Mouse (Mus musculus) MEL (cell line): ENCODE measurements around the gene Supt4a. TPM values are rescaled to one million over a fixed set of nuclear protein-coding genes. Genes with fewer than 3 reads are reported as not detected.
A peak's percentile ranks its signal among the peaks of the same experiment; 100 is the strongest.

Source experiments
- DNase-seq: peaks from one replicate; pipeline ENCODE4 v3.0.0; 2011; ENCODE audit warnings: low read depth, low spot score
- H3K27ac ChIP-seq: 2 replicates; pipeline ENCODE4 v1.5.1; 2012; ENCODE audit warnings: low read depth, mild to moderate bottlenecking, control low read depth, low read length, moderate library complexity; ENCODE audit not compliant: control insufficient read depth
- H3K27me3 ChIP-seq, 2 experiments: fragments of 150-350 bp in 1 of 2; sonication (generic) in 1 of 2; 2 replicates each; pipeline ENCODE4 v1.6.1; 2012; ENCODE audit warnings: low read length in 2 of 2, mild to moderate bottlenecking in 2 of 2, improper control_type of control experiment in 1 of 2, moderate library complexity in 1 of 2; ENCODE audit not compliant: insufficient read depth in 2 of 2, control insufficient read depth in 1 of 2
- H3K36me3 ChIP-seq, 2 experiments: 2 replicates each; pipeline ENCODE4 v1.6.1; 2012 to 2014; ENCODE audit warnings: low read length in 2 of 2, improper control_type of control experiment in 1 of 2, inconsistent platforms in 1 of 2, mild to moderate bottlenecking in 1 of 2; ENCODE audit not compliant: insufficient read depth in 2 of 2, control insufficient read depth in 1 of 2
- H3K4me1 ChIP-seq, 2 experiments: fragments of 150-350 bp in 1 of 2; sonication (generic) in 1 of 2; 2 replicates each; pipeline ENCODE4 v1.6.1; 2012; ENCODE audit warnings: low read length in 2 of 2, improper control_type of control experiment in 1 of 2, mild to moderate bottlenecking in 1 of 2; ENCODE audit not compliant: insufficient read depth in 2 of 2, control insufficient read depth in 1 of 2
- H3K4me3 ChIP-seq, 2 experiments: fragments of 150-350 bp in 1 of 2; sonication (generic) in 1 of 2; 2 replicates each; pipeline ENCODE4 v1.5.1; 2012; ENCODE audit warnings: low read depth in 2 of 2, low read length in 2 of 2, mild to moderate bottlenecking in 2 of 2, moderate library complexity in 2 of 2, control low read depth in 1 of 2, improper control_type of control experiment in 1 of 2; ENCODE audit not compliant: control insufficient read depth in 1 of 2, insufficient read depth in 1 of 2
- H3K79me2 ChIP-seq: 2 replicates; pipeline ENCODE4 v1.6.1; 2012; ENCODE audit warnings: mild to moderate bottlenecking, low read length, moderate library complexity; ENCODE audit not compliant: control insufficient read depth, poor library complexity, insufficient read depth
- H3K9ac ChIP-seq: 2 replicates; pipeline ENCODE4 v1.6.1; 2012; ENCODE audit warnings: low read depth, mild to moderate bottlenecking, control low read depth, low read length, moderate library complexity; ENCODE audit not compliant: control insufficient read depth, poor library complexity, severe bottlenecking
- H3K9me3 ChIP-seq: fragments of 150-350 bp; sonication (generic); replicated peaks from 2 replicates; pipeline ENCODE4 v1.6.1; 2012; ENCODE audit warnings: mild to moderate bottlenecking, low read length, improper control_type of control experiment, moderate library complexity; ENCODE audit not compliant: insufficient read depth
- BHLHE40 ChIP-seq: IDR thresholded peaks from 2 replicates; pipeline ENCODE4 v1.6.1; 2012; ENCODE audit warnings: low read depth, mild to moderate bottlenecking, inconsistent platforms, low read length, improper control_type of control experiment, borderline replicate concordance
- CHD1 ChIP-seq: IDR thresholded peaks from 2 replicates; pipeline ENCODE4 v1.6.1; 2012; ENCODE audit warnings: low read depth, mild to moderate bottlenecking, inconsistent platforms, low read length, improper control_type of control experiment
- EP300 ChIP-seq, 2 experiments: IDR thresholded peaks; 2 replicates each; pipeline ENCODE4 v1.6.1; 2011; ENCODE audit warnings: improper control_type of control experiment in 2 of 2, low read length in 2 of 2, low read depth in 1 of 2, mild to moderate bottlenecking in 1 of 2
- ETS1 ChIP-seq: IDR thresholded peaks from 2 replicates; pipeline ENCODE4 v1.6.1; 2012; ENCODE audit warnings: low read depth, mild to moderate bottlenecking, inconsistent platforms, low read length, improper control_type of control experiment, moderate library complexity
- GATA1 ChIP-seq: IDR thresholded peaks from 2 replicates; pipeline ENCODE4 v1.6.1; 2011; ENCODE audit warnings: low read depth, low read length, improper control_type of control experiment
- HCFC1 ChIP-seq: IDR thresholded peaks from 2 replicates; pipeline ENCODE4 v1.6.1; 2012; ENCODE audit warnings: low read depth, mild to moderate bottlenecking, inconsistent platforms, low read length, improper control_type of control experiment, moderate library complexity
- JUND ChIP-seq: IDR thresholded peaks from 2 replicates; pipeline ENCODE4 v1.6.1; 2011; ENCODE audit warnings: low read depth, mild to moderate bottlenecking, improper control_type of control experiment, low read length
- MAFK ChIP-seq: IDR thresholded peaks from 2 replicates; pipeline ENCODE4 v1.6.1; 2011; ENCODE audit warnings: low read depth, mild to moderate bottlenecking, low read length, improper control_type of control experiment, borderline replicate concordance
- MAZ ChIP-seq: IDR thresholded peaks from 2 replicates; pipeline ENCODE4 v1.6.1; 2012; ENCODE audit warnings: low read depth, mild to moderate bottlenecking, inconsistent platforms, low read length, improper control_type of control experiment
- MYB ChIP-seq: IDR thresholded peaks from 2 replicates; pipeline ENCODE4 v1.6.1; 2011; ENCODE audit warnings: mild to moderate bottlenecking, low read depth, low read length, improper control_type of control experiment
- NELFE ChIP-seq: IDR thresholded peaks from 2 replicates; pipeline ENCODE4 v1.6.1; 2011; ENCODE audit warnings: low read depth, low read length, improper control_type of control experiment
- POLR2A ChIP-seq, 2 experiments: IDR thresholded peaks; 2 replicates each; pipeline ENCODE4 v1.6.1; 2011 to 2012; ENCODE audit warnings: low read length in 2 of 2, mild to moderate bottlenecking in 2 of 2, control low read depth in 1 of 2, improper control_type of control experiment in 1 of 2, low read depth in 1 of 2, moderate library complexity in 1 of 2; ENCODE audit not compliant: control insufficient read depth in 1 of 2, insufficient read depth in 1 of 2, poor library complexity in 1 of 2
- POLR2AphosphoS2 ChIP-seq: IDR thresholded peaks from 2 replicates; pipeline ENCODE4 v1.6.1; 2011; ENCODE audit warnings: low read length, improper control_type of control experiment
- RCOR1 ChIP-seq: IDR thresholded peaks from 2 replicates; pipeline ENCODE4 v1.6.1; 2012; ENCODE audit warnings: low read depth, mild to moderate bottlenecking, inconsistent platforms, low read length, improper control_type of control experiment
- SIN3A ChIP-seq: IDR thresholded peaks from 2 replicates; pipeline ENCODE4 v1.6.1; 2012; ENCODE audit warnings: low read length, improper control_type of control experiment, inconsistent platforms
- SMC3 ChIP-seq: IDR thresholded peaks from 2 replicates; pipeline ENCODE4 v1.6.1; 2011; ENCODE audit warnings: low read depth, low read length, improper control_type of control experiment
- TCF12 ChIP-seq: IDR thresholded peaks from 2 replicates; pipeline ENCODE4 v1.6.1; 2014; ENCODE audit warnings: low read depth, mild to moderate bottlenecking, inconsistent platforms, low read length, improper control_type of control experiment, moderate library complexity
- USF1 ChIP-seq: IDR thresholded peaks from 2 replicates; pipeline ENCODE4 v1.6.1; 2014; ENCODE audit warnings: low read depth, mild to moderate bottlenecking, inconsistent platforms, low read length, improper control_type of control experiment, moderate library complexity
- ZC3H11A ChIP-seq: IDR thresholded peaks from 2 replicates; pipeline ENCODE4 v1.6.1; 2012; ENCODE audit warnings: low read depth, mild to moderate bottlenecking, inconsistent platforms, low read length, improper control_type of control experiment
- ZKSCAN1 ChIP-seq: IDR thresholded peaks from 2 replicates; pipeline ENCODE4 v1.6.1; 2012; ENCODE audit warnings: low read depth, mild to moderate bottlenecking, inconsistent platforms, low read length, improper control_type of control experiment, moderate library complexity
- ZNF384 ChIP-seq: IDR thresholded peaks from 2 replicates; pipeline ENCODE4 v1.6.1; 2012; ENCODE audit warnings: low read depth, mild to moderate bottlenecking, inconsistent platforms, low read length, improper control_type of control experiment
- polyA plus RNA-seq, 2 experiments: library from polyadenylated mRNA; stranded (reverse) in 1 of 2; unstranded in 1 of 2; fragments of >175 nt in 1 of 2; fragments of >200 nt in 1 of 2; gene quantifications; 2 replicates each; pipeline versions ENCODE4 v1.2.1 to v1.2.4; 2012; ENCODE audit warnings: low replicate concordance in 2 of 2, low read depth in 1 of 2; ENCODE audit not compliant: insufficient read length in 2 of 2, insufficient read depth in 1 of 2, missing spikeins in 1 of 2
- total RNA-seq: library from RNA; depleted of rRNA; stranded (reverse); fragments of 300-350 nt; gene quantifications from 2 replicates; pipeline ENCODE4 v1.2.3, GENCODE M21; 2012

The Supt4a gene
- total and polyA plus RNA-seq, 3 experiments, result 223 to 332 TPM; not detected in 1

DNA sequence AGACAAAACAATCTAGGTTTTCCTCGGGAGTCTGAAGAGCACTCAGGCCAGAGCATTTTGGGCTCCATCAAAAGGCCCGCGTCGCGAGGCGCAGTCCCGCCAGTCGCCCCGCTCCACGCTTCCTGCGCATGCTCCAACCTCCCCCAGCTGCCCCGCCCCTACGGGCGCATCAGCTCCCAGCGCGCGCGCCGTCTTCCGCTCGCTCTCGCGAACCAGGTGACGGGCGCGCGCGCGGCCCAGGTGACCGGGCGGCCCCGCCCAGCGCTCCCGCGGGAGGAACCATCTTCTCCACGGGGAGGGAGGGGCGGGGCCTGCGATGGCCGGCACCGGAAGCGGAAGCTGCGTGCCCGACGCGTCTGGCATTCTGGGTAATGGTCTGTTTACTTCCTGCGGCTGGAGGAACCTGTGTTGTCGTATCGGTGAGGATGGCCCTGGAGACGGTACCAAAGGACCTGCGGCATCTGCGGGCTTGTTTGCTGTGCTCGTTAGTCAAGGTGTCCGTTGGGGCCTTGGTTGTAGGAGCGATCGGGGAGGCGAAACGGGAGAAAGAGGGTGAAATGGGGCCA lies at the start of gene Supt4a (continued):
- no peak; the same call in 1 of the 2 replicates for TF ChIP-seq MYB
- peak; percentile 55 to 76; a peak in 3 of 4 replicates for TF ChIP-seq POLR2A (IDR thresholded peaks at IDR 0.05; ENCODE audit: control insufficient read depth in 1 of 2, insufficient read depth in 1 of 2, low read depth in 1 of 2, low read length in 2 of 2, poor library complexity in 1 of 2)
- TF ChIP-seq USF1, result peak; percentile 92
- TF ChIP-seq GATA1, result no peak

DNA sequence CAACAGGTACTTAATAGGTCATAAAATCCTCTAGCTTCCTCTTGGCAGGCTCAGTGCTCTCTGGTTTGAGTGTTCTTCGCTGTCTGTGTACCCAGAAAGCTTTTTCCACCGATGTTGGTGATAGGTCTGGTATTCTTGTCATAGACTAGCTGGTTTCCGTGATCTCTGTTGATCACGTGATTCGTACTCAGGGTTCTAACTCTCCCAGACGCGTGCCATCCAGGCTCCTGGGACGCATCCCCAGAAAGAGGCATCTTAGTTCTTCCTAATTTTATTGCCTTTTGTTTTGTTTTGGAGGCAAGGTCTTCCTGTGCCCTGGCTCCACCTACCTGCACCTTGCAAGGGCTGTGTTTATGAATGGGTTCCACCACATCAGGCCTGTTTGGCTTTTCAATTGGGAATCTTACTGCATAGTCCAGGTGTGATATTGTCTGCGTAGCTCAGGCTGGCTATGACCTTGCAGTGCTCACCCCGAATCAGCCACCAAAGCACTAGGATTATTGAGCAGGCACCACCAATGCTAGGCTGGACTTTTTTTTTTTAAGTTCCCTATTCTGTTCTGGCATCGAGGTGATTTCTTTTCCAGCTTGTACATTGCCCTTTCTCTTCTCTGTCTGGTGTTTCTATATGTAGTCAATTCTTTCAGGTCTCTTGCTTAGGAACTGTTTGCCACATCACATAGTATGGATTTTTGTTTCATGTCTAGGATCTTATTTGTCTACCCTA lies 48.7 kb upstream of the Supt4a start:
- TF ChIP-seq ZNF384 (peak; percentile 81), ZKSCAN1 (no peak), NELFE (no peak; the same call in 1 of the 2 replicates)
- peak; percentile 44 for DNase-seq
- Histone ChIP-seq H3K27me3 (no peaks in the 10 kb centered on the region), H3K9ac (no peak overlapping the region), H3K9me3 (no peaks in the 10 kb centered on the region), H3K27ac (no peak overlapping the region), H3K4me1 (peaks cover 20 to 28% of the 10 kb centered on the region in 2 experiments), H3K36me3 (peaks cover 0 to 22% of the 10 kb centered on the region in 2 experiments; a peak in 2 of 4 replicates), H3K4me3 (no peak overlapping the region), H3K79me2 (no peaks in the 10 kb centered on the region; the same call in 1 of the 2 replicates)

DNA sequence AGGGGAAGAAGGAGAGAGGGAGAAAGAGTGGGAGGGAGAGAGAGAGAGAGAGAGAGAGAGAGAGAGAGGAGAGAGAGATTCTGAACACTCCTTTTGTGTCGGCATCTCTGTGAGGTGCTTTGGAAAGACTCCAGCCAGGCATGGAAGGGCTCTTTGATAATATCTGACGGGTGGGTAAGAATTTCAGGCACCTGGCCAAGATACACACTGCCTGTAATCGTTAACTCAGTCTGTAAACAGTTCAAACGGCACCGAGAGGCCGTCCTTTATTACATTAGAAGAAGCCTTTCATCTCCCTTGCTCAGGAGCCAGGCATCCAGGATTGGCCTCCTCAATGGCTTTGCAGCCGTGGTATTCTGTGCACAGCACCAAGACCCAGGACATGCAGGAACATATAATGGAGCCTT lies 47.9 kb upstream of the Supt4a start:
- peaks cover 20 to 28% of the 10 kb centered on the region in 2 experiments for H3K4me1 ChIP-seq
- peak overlapping the region; percentile 41 for H3K27ac ChIP-seq
- TF ChIP-seq TCF12, result peak; percentile 62
- peak; percentile 92 for TF ChIP-seq MYB
- TF ChIP-seq MAFK, result no peak
- TF ChIP-seq JUND, result peak; percentile 89
- TF ChIP-seq MAZ, result 0 out of 2 replicates have a peak, but pooled peaks have one; percentile 73
- no peak for TF ChIP-seq SMC3
- TF ChIP-seq GATA1, result peak; percentile 81
- TF ChIP-seq ZC3H11A, result 0 out of 2 replicates have a peak, but pooled peaks have one; percentile 12
- TF ChIP-seq HCFC1, result 0 out of 2 replicates have a peak, but pooled peaks have one; percentile 50
- TF ChIP-seq SIN3A, result peak; percentile 79
- TF ChIP-seq RCOR1, result peak; percentile 53; the same call in 1 of the 2 replicates
- peak; percentile 85 to 90 for TF ChIP-seq EP300 (IDR thresholded peaks at IDR 0.05; ENCODE audit: low read depth in 1 of 2, low read length in 2 of 2)
- peak; percentile 50; the same call in 1 of the 2 replicates for TF ChIP-seq BHLHE40
- TF ChIP-seq POLR2AphosphoS2, result no peak
- no peak for TF ChIP-seq CHD1
- peak; percentile 86 for TF ChIP-seq ETS1
- TF ChIP-seq, all 39 proteins: peak for 12
- H3K9ac ChIP-seq, result peak overlapping the region; percentile 59
- H3K4me3 ChIP-seq, result peak overlapping the region; percentile 65 to 99
- no peaks in the 10 kb centered on the region for H3K9me3 ChIP-seq
- H3K27me3 ChIP-seq, result no peaks in the 10 kb centered on the region
- peaks cover 0 to 22% of the 10 kb centered on the region in 2 experiments; a peak in 2 of 4 replicates for H3K36me3 ChIP-seq
- no peaks in the 10 kb centered on the region; the same call in 1 of the 2 replicates for H3K79me2 ChIP-seq
- peak; percentile 86 for DNase-seq
